Mouse (Mus musculus): ENCODE results near the gene Lars2.

DNA sequence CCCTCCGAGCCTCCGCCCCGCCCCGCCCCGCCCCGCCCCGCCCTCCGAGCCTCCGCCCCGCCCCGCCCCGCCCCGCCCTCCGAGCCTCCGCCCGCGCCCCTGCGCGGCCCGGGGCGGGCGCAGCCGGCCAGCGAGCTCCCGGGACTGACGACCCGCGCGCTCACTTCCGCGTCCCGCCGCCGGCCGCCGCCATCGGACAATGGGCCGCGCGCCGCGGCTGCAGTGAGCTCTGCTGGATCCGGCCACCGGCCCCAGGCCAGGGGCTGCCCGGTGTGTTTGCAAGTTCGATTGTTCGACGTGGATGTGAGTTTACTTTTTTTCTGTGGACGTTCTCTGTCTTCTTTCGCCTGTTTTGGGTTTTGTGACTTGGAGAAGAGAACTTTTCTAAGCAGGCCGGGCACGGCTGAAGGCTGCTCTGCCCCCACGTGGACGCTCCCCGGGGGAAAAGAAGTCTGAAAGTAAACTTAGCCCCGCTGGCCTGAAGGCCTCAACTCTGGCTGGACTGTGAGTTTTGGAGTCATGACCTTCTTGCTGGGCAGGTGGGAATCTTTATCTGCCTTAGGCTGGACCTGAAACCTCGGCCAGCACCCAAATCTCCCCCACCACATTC, 112.0 kb downstream of the Lars2 start, which contains the start of gene Limd1:
- TF ChIP-seq CTCF (IDR thresholded peaks at IDR 0.05; ENCODE audit: low read depth) (no peak), EP300 (IDR thresholded peaks at IDR 0.05; ENCODE audit: low read depth) (no peak)

Data from heart, postnatal 0 days (tissue).